Mouse (Mus musculus) left cerebral cortex, postnatal 4 days (tissue): Measurements from ENCODE around the gene Setd7. TPM values are rescaled to one million over a fixed set of nuclear protein-coding genes. Genes with fewer than 3 reads are reported as not detected.

Experiments
- DNase-seq: peaks from one replicate; pipeline ENCODE4 v3.0.0-alpha.2; 2022
- intact Hi-C: fragments of 180-260 bp; cut with DNase I; formaldehyde crosslinking; loops from one replicate; pipeline ENCODE4 v1.15.1; 2025
- total RNA-seq, 2 experiments: library from RNA; stranded (reverse); gene quantifications; 2 replicates each; pipeline ENCODE4 v1.2.3; 2021

The Setd7 gene
- total RNA-seq, 2 experiments from 2014 or later, result 38.2 to 41.1 TPM

- DNase-seq, result peak; percentile 35
- intact Hi-C loops, result no loop called here
These were observed 35.4 kb downstream of the Setd7 start for GRCm38 (mm10) chr3:51525186-51525785.

DNA sequence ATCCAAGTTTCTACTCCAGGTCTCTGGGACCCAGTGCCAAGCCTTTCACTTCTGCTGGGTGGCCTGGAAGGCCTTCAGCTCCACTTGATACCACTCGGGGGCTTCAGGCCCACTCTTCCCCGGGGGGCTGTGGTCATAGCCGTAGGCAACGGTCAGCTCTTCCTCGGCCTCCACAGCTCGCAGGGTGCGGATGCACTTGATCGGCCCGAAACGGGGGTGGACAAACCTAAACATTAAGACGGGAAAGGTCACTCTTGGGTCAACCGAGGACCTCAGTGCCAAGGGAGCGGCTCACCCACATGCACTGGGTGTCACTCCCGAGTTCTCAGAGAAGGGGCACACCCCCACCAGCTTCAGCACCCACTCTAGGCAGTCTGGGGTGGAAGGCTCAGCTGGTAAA is 39.4 kb downstream of the Setd7 start:
- no peak for DNase-seq
- intact Hi-C loops, result no loop called here

- intact Hi-C loops, result no loop called here
- DNase-seq, result no peak
These were observed 41.9 kb downstream of the Setd7 start for GRCm38 (mm10) chr3:51518763-51519121.

- no peak for DNase-seq
- intact Hi-C loops, result no loop called here
These were observed 42.6 kb downstream of the Setd7 start for GRCm38 (mm10) chr3:51517878-51518762.

DNA sequence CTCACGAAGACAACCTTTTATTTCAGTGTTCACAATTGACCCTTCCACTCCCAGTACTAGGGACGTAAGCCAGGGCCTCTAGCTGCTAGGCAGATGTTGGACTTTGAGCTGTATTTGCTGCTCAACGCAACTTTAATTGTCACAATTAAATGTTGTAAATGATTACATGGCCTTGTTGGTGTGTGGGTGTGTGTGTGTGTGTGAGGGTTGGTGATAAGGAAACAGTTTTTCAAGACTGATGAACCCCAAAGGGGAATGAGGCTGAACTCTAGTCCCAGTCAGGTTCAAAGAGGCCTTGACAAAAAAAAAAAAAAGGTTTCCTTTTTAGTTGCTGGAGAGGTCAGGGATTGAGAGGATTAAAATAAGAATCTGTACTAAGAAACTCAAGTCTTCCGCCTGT is 43.2 kb downstream of the Setd7 start:
- intact Hi-C loops, result no loop called here
- no peak for DNase-seq

DNA sequence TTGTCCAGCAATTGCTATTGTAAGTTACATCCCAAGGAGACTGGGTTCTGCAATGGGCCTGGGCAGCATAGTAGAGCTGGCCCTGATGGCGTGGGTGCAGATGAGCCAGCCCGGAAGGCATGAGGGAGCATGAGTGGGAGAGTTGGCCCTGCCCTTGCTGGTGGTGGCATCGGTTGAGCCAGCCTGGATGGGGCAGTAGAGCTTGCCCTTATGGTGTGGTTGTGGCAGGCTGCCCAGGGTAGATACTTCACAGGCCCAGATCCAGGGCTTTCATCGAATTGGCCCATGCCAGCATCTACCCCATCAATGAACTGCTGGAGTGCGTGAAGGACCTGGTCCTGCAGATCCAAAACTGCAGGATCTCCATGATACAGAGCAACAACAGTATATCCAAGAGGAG is 48.7 kb downstream of the Setd7 start:
- DNase-seq, result peak; percentile 36
- intact Hi-C loops, result no loop called here

- intact Hi-C loops, result no loop called here
These were observed 49.8 kb downstream of the Setd7 start for GRCm38 (mm10) chr3:51510903-51511302.

DNA sequence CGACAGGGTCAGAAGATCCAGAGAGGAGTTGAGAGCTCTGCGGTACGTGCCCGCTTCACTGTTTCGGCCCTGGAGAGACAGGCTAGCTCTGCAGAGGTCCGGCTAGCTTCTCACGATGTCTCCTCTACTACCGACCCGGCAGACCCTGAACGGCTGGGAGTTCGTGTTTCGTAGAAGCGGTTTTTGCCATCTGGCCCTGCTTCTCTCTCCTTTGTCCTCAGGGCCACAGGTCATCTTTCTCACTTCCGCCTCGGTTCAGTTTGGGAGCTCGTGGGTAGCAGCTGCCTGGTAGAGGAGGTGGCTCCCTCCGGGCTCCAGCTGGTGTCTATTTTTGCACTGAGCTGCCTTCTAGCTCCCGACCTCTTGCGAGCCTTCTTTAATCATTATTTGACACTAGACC is 55.2 kb downstream of the Setd7 start:
- intact Hi-C loops, result no loop called here
- DNase-seq, result peak; percentile 35

More at GRCm38 (mm10) chr3:51510903-51511302, 49.8 kb downstream of the Setd7 start:
- peak; percentile 70 for DNase-seq

GRCm38 (mm10) chr3:51504385-51504952 is 56.2 kb downstream of the Setd7 start:
- intact Hi-C loops, result no loop called here
- no peak for DNase-seq

- DNase-seq, result no peak
- intact Hi-C loops, result no loop called here
These were observed 60.8 kb downstream of the Setd7 start for GRCm38 (mm10) chr3:51499876-51500275.

GRCm38 (mm10) chr3:51498659-51499058 is 62.0 kb downstream of the Setd7 start:
- DNase-seq, result no peak
- intact Hi-C loops, result no loop called here

- DNase-seq, result no peak
- intact Hi-C loops, result no loop called here
These were observed 62.7 kb downstream of the Setd7 start for GRCm38 (mm10) chr3:51497978-51498377.

GRCm38 (mm10) chr3:51495646-51496045 is 65.0 kb downstream of the Setd7 start:
- no peak for DNase-seq
- intact Hi-C loops, result no loop called here

DNA sequence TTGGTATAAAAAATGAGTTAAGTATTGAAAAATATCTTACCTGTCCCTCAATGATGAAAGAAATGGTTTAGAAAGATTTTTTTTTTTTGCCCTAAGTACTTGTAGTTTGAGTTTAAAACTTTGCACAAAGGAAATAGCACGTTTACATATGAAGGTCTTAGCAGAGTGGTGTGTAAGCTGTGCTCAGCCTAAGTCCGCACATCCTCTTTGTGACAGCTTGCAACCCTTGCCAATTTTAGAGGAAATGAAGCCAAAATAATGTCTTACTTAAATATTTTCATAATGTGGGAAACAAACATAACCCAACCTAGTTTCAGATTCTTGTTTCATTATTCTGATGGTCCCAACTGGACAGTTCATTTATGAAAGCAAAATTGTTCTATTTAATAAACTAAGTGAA is 66.2 kb downstream of the Setd7 start:
- intact Hi-C loops, result no loop called here
- no peak for DNase-seq

DNA sequence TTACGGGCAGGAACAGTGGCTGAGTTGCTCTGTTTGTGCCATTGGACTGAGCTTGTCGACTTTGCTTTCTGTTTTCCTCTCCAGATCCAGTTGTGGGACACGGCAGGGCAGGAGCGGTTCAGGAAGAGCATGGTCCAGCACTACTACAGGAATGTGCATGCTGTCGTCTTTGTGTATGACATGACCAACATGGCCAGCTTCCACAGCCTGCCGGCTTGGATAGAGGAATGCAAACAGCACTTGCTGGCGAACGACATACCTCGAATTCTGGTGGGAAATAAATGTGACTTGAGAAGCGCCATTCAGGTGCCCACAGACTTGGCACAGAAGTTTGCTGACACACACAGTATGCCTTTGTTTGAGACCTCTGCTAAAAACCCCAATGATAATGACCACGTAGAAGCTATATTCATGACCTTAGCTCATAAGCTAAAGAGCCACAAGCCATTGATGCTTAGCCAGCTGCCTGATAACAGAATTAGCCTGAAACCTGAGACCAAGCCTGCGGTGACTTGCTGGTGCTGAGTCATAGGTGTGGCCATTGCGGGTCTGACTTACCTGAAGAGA is 67.3 kb downstream of the Setd7 start:
- no peak for DNase-seq
- intact Hi-C loops, result no loop called here

- no peak for DNase-seq
- intact Hi-C loops, result no loop called here
These were observed 70.5 kb downstream of the Setd7 start for GRCm38 (mm10) chr3:51490088-51490753.

DNA sequence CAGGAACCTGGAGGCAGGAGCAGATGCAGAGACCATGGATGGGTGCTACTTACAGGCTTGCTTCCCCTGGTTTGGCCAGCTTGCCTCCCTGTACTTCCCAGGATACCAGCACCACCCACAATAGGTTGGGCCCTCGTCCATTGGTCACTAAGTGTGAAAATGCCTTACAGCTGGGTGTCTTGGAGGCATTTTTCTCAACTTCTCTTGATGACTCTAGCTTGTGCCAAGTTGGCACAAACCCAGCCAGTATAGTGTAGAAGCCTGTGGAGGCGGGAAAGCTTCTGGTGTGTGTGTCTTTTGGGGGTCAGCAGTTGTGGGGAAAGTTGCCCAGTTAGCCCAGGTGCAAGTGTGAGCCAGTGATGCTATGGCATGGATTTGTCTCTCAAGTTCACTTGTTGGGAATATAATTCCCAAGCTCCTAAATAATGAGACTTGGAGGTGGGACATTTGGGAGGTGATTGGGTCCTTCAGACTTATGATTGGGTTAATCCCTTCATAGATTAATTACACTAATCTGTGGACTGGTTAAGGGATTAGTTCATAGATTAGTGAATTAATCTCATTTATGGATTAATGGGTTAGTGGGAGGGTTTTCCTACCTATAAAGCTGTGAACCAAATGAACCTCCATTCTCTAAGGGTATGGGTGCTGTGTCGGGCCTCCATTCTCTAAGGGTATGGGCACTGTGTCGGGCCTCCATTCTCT is 74.0 kb downstream of the Setd7 start:
- intact Hi-C loops, result loop anchor here (10.0 kb wide), 1 partner anchor 158 kb away; no protein-coding TSS in a partner anchor

DNA sequence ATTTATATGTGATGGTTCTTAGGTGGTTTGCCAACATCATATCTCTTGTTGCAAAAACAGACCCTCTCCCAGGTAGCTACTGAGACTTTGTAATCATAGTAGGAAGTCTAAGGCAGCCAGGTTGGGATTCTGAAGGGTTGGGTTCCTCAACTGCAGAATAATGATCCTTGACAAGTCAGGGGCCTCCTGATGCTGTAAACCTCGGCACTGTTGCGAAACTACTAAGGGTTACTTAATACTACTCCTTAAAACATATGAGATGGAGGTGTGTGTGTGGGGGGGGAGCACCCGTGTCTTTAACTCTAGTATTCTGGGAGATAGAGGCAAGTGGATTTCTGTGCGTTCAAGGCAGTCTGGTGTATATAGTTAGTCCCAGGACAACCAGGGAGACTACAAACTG is 75.3 kb downstream of the Setd7 start:
- no peak for DNase-seq
- intact Hi-C loops, result loop anchor here (10.0 kb wide), 1 partner anchor 159 kb away; no protein-coding TSS in a partner anchor

More for the DNA sequence above, 74.0 kb downstream of the Setd7 start:
- DNase-seq, result peak; percentile 28

DNA sequence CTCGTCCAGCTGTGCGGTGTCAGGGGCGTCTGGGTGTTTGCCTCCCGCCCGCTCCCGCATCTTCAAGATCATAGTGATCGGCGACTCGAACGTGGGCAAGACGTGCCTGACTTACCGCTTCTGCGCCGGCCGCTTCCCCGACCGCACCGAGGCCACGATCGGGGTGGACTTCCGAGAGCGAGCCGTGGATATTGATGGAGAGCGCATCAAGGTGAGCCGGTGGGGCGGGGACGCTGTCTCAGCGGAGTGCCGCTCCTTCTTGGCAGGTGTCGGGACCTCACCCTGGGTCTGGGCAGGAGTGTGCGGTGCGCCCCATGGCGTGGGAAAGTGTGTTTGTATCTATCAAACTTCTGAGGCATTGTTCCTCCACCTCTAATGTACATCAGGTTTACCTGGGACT is 76.3 kb downstream of the Setd7 start:
- intact Hi-C loops, result loop anchor here (10.0 kb wide), 1 partner anchor 160 kb away; no protein-coding TSS in a partner anchor
- DNase-seq, result no peak

DNA sequence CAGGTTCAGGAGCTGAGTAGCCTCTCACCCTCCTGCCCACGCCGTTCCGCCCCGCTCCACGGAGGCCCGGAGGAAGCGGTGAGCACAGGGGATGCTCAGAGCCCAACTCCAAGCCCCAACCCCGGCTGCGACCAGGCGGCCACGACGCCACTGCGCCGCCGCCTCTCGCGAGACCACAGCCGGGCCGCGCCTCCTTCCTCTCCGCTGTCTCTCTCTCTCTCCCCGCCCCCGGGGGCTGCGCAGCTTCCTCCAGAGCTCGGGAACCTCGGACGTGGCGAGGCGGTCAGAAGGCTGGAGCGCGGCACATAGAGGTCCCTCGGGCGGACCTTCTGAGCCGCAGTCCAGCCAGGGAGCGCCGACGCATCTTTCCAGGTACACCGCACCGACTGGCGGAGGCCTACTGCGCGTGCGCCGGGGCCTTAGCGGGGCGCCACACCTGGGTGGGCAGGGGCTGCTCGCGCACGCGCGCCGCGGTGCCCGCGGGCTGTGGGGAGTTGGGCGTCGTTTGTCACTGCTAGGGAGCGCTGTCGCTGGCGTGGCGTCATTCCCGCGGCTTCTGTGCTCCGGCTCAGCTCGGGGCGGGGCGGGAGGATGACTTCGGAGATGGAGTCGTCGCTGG is 76.8 kb downstream of the Setd7 start, which contains the start of gene Rab33b:
TSS of gene Rab33b (plus strand) at position 180 of the 619 bp plus-strand sequence.
- peak; percentile 97 for DNase-seq
- intact Hi-C loops, result loop anchor here (10.0 kb wide), 1 partner anchor 161 kb away; no protein-coding TSS in a partner anchor
